Mouse (Mus musculus): ENCODE measurements around the gene Rps6kc1. TPM values are rescaled to one million over a fixed set of nuclear protein-coding genes. Genes with fewer than 3 reads are reported as not detected.

The Rps6kc1 gene
- polyA plus RNA-seq (2015; fragmentation: Nextera tagmentation; extraction: Ambion mirVana), result 17.2 and 17.3 TPM in 2 replicates

DNA sequence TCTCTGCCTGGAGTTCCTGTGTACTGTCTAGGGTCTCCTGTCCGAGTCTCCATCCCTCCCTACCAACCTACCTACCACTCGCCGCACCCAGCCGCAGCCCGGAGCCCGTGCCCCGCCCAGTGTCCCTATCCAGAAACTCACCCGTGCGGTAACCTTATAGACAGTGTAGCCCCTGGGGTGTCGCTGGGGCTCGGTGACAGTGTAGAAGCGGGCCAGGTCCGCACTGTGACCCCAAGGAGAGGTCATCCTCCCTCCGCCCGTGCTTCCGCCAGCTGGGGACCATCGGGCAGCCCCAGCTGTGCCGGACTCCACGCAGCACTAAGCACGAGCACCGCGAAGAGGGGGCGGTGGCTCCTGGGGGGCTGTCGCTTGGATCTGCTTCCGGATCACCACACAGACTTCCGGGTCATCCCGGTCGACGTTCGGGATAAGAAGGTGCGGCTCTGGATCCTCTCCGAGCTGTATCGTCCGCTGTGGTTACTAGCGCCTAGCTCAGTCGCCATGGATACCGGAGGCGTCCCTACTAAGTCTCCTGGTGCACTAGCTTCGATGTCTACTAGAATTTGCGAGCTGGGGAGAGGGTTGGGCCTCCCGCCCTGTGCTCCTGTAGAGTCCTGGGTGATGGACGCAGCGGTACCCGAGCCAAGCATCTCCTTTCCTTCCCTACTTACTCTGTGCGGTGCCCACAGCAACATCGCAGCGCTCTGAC lies at the start of gene Rps6kc1:
Gene Rps6kc1 (minus strand): TSS at position 356 of the 709 bp plus-strand sequence.
- Histone ChIP-seq H3K27ac (no peak within 1 kb of the TSS), H3K4me2 (replicated peaks) (peak within 1 kb of the TSS; percentile 92), H3K4me3 (peak within 1 kb of the TSS; percentile 93), H3K9ac (peak within 1 kb of the TSS; percentile 86), H3K9me3 (no peaks in the 10 kb centered on the region), H3K4me1 (peaks cover 13% of the 10 kb centered on the region), H3K27me3 (no peaks in the 10 kb centered on the region), H3K36me3 (no peaks in the 10 kb centered on the region)
- WGBS, result under 1% methylated on average over 47 of the region's 47 CpGs
- peak; percentile 93 for ATAC-seq (ENCODE audit: low FRiP score, low read depth)

GRCm38 (mm10) chr1:190958821-190959220 lies 47.3 kb upstream of the Rps6kc1 start:
- no peaks in the 10 kb centered on the region for H3K27me3 ChIP-seq
- H3K27ac ChIP-seq, result no peak overlapping the region
- H3K9ac ChIP-seq, result no peak overlapping the region
- no peak overlapping the region for H3K4me3 ChIP-seq
- H3K9me3 ChIP-seq, result no peaks in the 10 kb centered on the region
- no peaks in the 10 kb centered on the region for H3K4me1 ChIP-seq
- peaks cover 99% of the 10 kb centered on the region for H3K36me3 ChIP-seq
- H3K4me2 ChIP-seq (replicated peaks), result no peak overlapping the region
- 70% methylated on average over 5 of the region's 5 CpGs for WGBS
- ATAC-seq (ENCODE audit: low FRiP score, low read depth), result no peak

DNA sequence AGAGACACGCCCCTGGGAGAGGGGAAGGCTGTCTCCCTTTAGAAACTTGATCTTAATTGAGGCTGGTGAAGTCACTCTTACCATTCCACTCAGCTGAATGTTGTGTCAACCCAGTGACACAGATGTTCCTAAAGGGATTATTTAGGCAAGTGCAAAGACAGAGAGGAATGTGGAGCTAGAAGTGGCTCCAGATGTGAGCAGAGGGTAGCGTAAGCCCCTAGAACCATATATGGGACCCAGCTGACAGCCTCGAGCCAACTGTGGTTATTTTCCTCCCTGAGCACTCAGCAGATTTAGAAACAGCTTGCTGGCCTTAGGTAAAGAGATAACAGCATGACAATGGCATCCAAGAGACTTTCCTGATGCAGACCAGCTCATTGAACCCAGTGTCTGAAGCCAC lies 41.4 kb upstream of the Rps6kc1 start:
- H3K27me3 ChIP-seq, result no peaks in the 10 kb centered on the region
- peaks cover 99% of the 10 kb centered on the region for H3K36me3 ChIP-seq
- H3K4me2 ChIP-seq (replicated peaks), result no peak overlapping the region
- no peak overlapping the region for H3K4me3 ChIP-seq
- H3K9ac ChIP-seq, result no peak overlapping the region
- H3K27ac ChIP-seq, result no peak overlapping the region
- WGBS, result 58% methylated on average over 3 of the region's 3 CpGs
- H3K4me1 ChIP-seq, result no peaks in the 10 kb centered on the region
- ATAC-seq (ENCODE audit: low FRiP score, low read depth), result peak; percentile 67; the same call in 1 of the 2 replicates
- H3K9me3 ChIP-seq, result no peaks in the 10 kb centered on the region

DNA sequence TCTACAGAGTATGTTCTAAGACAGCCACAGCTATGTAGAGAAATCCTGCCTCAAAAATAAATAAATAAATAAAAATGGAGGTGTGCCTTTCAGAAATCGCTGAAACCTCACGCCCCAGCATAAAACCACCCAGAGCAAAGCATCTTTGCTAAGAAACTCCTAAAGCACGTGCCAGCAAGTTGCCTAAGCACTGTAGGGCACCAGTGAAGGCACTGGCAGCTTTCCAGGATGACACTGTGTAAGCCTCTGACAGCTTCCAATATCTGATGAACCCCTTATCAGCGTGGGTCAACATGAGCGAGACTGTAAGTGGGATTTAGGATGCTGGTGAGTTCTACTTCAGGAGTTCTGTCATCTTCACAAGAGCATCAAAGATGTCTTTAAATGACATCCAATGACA lies 39.4 kb upstream of the Rps6kc1 start:
- WGBS, result 89% methylated on average over 5 of the region's 5 CpGs
- peaks cover 94% of the 10 kb centered on the region for H3K36me3 ChIP-seq
- H3K9me3 ChIP-seq, result no peaks in the 10 kb centered on the region
- no peaks in the 10 kb centered on the region for H3K4me1 ChIP-seq
- no peak overlapping the region for H3K4me3 ChIP-seq
- H3K4me2 ChIP-seq (replicated peaks), result no peak overlapping the region
- H3K27me3 ChIP-seq, result no peaks in the 10 kb centered on the region
- ATAC-seq (ENCODE audit: low FRiP score, low read depth), result no peak
- no peak overlapping the region for H3K9ac ChIP-seq
- no peak overlapping the region for H3K27ac ChIP-seq

DNA sequence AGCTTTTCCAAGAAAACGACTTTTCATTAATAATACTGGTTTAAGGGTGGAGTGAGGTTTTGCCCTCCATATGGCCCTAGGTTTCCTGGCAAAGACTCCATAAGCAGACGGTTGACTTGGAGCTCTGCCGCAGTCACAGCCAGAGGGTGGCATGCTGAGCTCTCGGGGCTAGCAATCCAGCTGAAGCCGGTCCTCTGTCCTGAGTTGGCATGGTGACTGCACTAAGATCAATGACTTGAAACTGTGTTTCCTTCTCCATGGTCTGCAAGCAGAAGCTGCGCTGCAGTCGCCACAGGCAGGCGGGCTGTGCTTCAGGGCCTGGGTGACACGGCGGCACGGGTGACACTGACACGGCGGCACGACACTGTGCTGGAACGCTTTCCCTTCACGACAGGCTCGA lies 37.3 kb upstream of the Rps6kc1 start:
- Histone ChIP-seq H3K9ac (no peak overlapping the region), H3K27me3 (no peaks in the 10 kb centered on the region), H3K9me3 (no peaks in the 10 kb centered on the region), H3K4me3 (no peak overlapping the region), H3K4me2 (replicated peaks) (no peak overlapping the region), H3K36me3 (peaks cover 85% of the 10 kb centered on the region), H3K27ac (no peak overlapping the region), H3K4me1 (no peaks in the 10 kb centered on the region)
- ATAC-seq (ENCODE audit: low FRiP score, low read depth), result no peak
- 90% methylated on average over 17 of the region's 17 CpGs for WGBS

GRCm38 (mm10) chr1:190948439-190948838 lies 36.9 kb upstream of the Rps6kc1 start:
- no peaks in the 10 kb centered on the region for H3K9me3 ChIP-seq
- H3K4me2 ChIP-seq (replicated peaks), result no peak overlapping the region
- no peaks in the 10 kb centered on the region for H3K4me1 ChIP-seq
- H3K27ac ChIP-seq, result no peak overlapping the region
- 81% methylated on average over 7 of the region's 7 CpGs for WGBS
- H3K9ac ChIP-seq, result no peak overlapping the region
- no peak overlapping the region for H3K4me3 ChIP-seq
- no peak for ATAC-seq (ENCODE audit: low FRiP score, low read depth)
- no peaks in the 10 kb centered on the region for H3K27me3 ChIP-seq
- peaks cover 85% of the 10 kb centered on the region for H3K36me3 ChIP-seq

DNA sequence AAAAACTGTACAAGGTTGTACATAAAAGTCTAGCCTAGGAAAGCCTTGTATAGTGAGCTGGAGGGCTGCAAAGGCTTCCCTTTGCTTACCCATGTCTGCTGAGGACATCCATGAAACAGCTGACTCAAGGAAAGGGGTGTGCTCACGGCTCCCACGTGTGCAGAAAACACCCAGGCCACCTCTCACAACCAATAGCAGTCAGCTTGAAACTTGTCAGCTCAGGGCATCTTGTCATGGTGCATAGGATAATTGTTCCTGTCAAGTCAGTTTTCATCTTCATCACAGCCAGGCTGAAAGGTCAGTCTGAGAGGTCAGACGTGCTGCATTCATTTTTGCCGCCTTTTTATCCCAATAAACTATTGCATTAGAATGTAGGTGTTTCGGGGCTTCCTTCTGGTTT lies 36.4 kb upstream of the Rps6kc1 start:
- Histone ChIP-seq H3K9ac (no peak overlapping the region), H3K9me3 (no peaks in the 10 kb centered on the region), H3K4me2 (replicated peaks) (no peak overlapping the region), H3K27me3 (no peaks in the 10 kb centered on the region), H3K4me1 (no peaks in the 10 kb centered on the region), H3K27ac (no peak overlapping the region), H3K36me3 (peaks cover 85% of the 10 kb centered on the region), H3K4me3 (no peak overlapping the region)
- 86% methylated on average over 5 of the region's 5 CpGs for WGBS
- ATAC-seq (ENCODE audit: low FRiP score, low read depth), result no peak

DNA sequence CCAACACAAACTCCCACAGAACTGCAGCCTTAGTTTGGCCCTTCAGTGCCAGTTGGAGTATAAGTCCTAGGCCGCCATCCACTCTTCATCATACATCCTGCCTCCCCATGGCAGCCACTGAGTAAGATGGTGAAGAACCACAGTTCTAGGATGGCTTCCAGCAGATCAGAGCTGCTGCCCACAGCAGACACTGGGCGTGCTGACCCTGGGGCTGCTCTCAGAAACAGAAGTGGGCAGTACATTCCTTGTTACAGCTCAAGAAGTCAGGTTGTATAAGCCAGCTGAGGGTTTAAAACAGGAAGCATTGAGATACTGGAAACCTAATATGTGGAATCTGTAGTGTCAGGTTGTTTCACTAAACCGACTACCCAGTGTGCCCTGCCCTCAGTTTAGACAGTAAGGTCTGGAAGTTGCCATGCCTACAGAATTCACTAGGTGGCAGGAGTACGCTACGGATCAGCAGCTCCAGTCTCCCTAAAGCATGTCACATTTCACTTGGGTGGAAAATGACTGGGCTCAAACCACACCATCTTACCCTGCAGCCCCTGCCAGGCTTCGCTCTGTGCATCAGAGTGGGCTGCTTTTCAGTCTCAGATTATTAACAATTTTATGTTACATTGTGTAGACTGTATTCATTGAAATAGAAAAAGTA lies 32.7 kb upstream of the Rps6kc1 start:
- WGBS, result 52% methylated on average over 6 of the region's 6 CpGs
- Histone ChIP-seq H3K4me3 (no peak overlapping the region), H3K36me3 (peaks cover 86% of the 10 kb centered on the region), H3K27me3 (no peaks in the 10 kb centered on the region), H3K4me1 (no peaks in the 10 kb centered on the region), H3K4me2 (replicated peaks) (no peak overlapping the region), H3K9ac (no peak overlapping the region), H3K27ac (no peak overlapping the region), H3K9me3 (no peaks in the 10 kb centered on the region)
- ATAC-seq (ENCODE audit: low FRiP score, low read depth), result peak; percentile 76

GRCm38 (mm10) chr1:190939803-190940202 lies 28.2 kb upstream of the Rps6kc1 start:
- Histone ChIP-seq H3K36me3 (peaks cover 83% of the 10 kb centered on the region), H3K4me1 (no peaks in the 10 kb centered on the region), H3K4me2 (replicated peaks) (no peak overlapping the region), H3K4me3 (no peak overlapping the region), H3K27ac (no peak overlapping the region), H3K9me3 (no peaks in the 10 kb centered on the region), H3K27me3 (no peaks in the 10 kb centered on the region), H3K9ac (no peak overlapping the region)
- WGBS, result 87% methylated on average over 7 of the region's 7 CpGs
- no peak for ATAC-seq (ENCODE audit: low FRiP score, low read depth)

DNA sequence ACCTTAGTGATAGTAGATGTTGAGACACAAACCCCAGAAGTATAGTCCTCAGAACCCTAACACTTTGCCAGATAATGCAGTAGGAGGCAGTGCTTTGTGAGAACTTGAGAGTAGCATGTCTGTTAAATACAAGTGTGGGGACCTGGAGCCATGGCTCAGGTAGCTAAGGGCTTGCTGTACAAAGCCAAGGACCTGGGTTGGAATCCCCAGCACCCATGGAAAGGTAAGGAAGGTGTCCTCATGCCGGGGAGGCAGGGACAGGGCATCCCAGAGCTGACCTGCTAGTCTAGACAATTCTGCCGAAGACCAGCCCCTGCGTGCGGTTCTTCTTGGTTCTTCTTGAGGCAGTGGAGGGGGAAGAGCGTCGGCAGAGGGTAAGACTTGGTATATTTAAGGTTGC lies 18.6 kb upstream of the Rps6kc1 start:
- Histone ChIP-seq H3K9me3 (no peaks in the 10 kb centered on the region), H3K9ac (no peak overlapping the region), H3K4me2 (replicated peaks) (0 out of 2 replicates have a peak overlapping the region, but pooled peaks have one; percentile 9), H3K4me3 (no peak overlapping the region), H3K36me3 (peaks cover 22% of the 10 kb centered on the region), H3K27ac (no peak overlapping the region), H3K4me1 (peaks cover 21% of the 10 kb centered on the region), H3K27me3 (no peaks in the 10 kb centered on the region)
- 74% methylated on average over 6 of the region's 6 CpGs for WGBS
- no peak for ATAC-seq (ENCODE audit: low FRiP score, low read depth)

DNA sequence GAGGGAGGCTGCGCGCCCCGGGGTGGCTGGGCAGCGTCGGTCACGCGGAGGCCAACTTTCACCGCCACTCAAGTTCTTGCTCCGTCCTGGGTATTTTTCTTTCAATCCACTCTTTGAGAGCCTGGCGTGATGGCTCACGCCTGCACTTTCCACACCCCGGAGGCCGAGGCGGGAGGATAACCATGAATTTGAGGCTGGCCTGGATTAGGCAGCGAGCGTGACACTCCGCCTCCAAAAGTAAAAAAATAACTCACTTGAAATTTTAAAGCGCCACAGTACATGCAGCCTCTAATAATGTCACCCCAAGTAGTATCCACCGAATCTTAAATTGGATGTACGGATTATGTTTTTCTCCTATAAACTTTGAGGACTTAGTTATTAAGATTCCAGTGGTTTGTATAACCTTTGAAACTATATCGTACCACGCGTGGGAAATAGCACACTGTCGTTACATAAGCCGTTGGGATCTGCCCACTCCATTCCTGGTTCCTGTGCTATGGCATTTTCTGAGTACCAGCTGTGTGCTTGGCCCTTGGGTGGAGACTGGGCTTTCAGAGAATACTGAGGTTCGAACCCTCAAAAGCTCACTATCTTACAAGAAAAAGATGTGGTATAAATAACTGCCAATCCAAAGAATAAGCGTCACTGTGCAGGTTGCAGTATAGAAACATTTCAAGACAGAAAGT lies 17.6 kb upstream of the Rps6kc1 start:
- 7% methylated on average over 27 of the region's 27 CpGs for WGBS

GRCm38 (mm10) chr1:190928370-190929009 lies 16.9 kb upstream of the Rps6kc1 start:
- Histone ChIP-seq H3K27ac (peak overlapping the region; percentile 98), H3K4me2 (replicated peaks) (peak overlapping the region; percentile 69), H3K9ac (peak overlapping the region; percentile 88)

More for the DNA sequence above, 17.6 kb upstream of the Rps6kc1 start:
- peaks cover 21% of the 10 kb centered on the region for H3K4me1 ChIP-seq
- H3K9me3 ChIP-seq, result no peaks in the 10 kb centered on the region
- H3K9ac ChIP-seq, result peak overlapping the region; percentile 88
- no peaks in the 10 kb centered on the region for H3K27me3 ChIP-seq
- ATAC-seq (ENCODE audit: low FRiP score, low read depth), result peak; percentile 4; the same call in 1 of the 2 replicates
- peak overlapping the region; percentile 98 for H3K27ac ChIP-seq
- peaks cover 12% of the 10 kb centered on the region for H3K36me3 ChIP-seq
- H3K4me3 ChIP-seq, result peak overlapping the region; percentile 74
- peak overlapping the region; percentile 67 for H3K4me2 ChIP-seq (replicated peaks)

More at GRCm38 (mm10) chr1:190928370-190929009, 16.9 kb upstream of the Rps6kc1 start:
- H3K9me3 ChIP-seq, result no peaks in the 10 kb centered on the region
- peak; percentile 97 for ATAC-seq (ENCODE audit: low FRiP score, low read depth)
- no peaks in the 10 kb centered on the region for H3K27me3 ChIP-seq
- H3K4me3 ChIP-seq, result peak overlapping the region; percentile 74
- under 1% methylated on average over 61 of the region's 79 CpGs for WGBS
- peaks cover 21% of the 10 kb centered on the region for H3K4me1 ChIP-seq
- H3K36me3 ChIP-seq, result peaks cover 5% of the 10 kb centered on the region
